Mouse (Mus musculus) mesoderm, embryonic 11.5 days (tissue): ENCODE data around the gene Kazald1.
"Not testable (repeated sequence)": the region's sequence is repeated elsewhere in the genome, so short reads cannot be mapped to it uniquely, and the experiment has no call there.

ENCODE experiments used
- DNase-seq: peaks from one replicate; pipeline ENCODE4 v3.0.0-alpha.2; 2012; ENCODE audit warnings: low read depth, low spot score

The Kazald1 gene

DNA sequence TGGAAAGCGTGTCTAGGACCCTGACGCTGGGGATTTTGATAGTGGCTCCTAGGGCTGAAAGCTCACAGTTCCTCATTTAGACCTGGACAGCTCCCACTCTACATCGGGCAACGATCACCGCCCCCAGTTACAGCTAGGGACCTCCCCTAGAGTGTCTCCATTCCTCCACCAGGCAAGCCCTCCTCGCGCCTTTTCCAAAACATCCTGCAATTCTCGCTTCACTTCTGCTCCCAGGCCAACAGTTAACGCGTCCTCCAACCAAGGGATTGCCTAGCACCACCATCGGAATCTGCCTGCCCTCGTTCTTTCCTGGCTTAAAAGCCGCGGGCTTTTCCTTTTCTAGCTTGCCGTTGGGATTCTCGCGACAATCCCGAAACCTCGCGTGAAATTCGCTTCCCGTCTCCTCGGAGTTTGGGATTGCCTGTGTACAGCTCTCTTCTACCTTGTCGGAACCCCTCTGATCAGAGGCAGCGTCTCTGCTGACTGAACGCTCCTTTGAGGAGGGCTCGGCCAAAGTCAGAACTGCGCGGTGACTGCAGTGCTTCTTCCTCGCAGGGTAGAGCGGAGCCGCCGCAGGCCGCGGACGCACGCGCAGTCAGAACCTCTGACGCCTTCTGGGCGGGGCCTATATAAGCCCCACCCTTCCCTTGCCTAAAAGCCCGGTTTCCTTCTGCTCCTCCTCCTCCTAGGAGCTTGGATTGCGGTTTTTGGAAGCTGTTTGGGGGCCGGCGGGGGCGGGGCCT lies at the start of gene Kazald1:
Gene Kazald1 (plus strand): TSS at position 662 of the 743 bp plus-strand sequence.
- peak; percentile 91 for DNase-seq

DNA sequence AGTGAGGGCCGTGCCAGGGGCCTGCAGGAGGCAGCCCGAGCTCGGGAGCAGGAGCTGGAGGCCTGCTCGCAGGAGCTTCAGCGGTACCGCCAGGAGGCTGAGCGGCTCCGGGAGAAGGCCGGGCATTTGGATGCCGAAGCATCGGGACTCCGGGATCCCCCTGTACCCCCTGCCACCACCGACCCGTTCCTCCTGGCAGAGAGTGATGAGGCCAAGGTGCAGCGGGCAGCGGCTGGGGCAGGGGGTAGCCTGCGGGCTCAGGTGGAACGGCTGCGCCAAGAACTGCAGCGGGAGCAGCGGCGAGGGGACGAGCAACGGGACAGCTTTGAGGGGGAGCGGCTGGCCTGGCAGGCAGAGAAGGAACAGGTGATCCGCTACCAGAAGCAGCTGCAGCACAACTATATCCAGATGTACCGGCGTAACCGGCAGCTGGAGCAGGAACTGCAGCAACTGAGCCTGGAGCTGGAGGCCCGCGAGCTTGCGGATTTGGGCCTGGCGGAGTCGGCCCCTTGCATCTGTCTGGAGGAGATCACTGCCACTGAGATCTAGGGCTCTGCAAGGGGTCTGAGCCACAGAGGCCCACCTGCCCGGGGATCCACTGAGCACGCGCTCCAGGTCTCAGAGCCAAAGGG lies 49.0 kb upstream of the Kazald1 start:
- DNase-seq: no peak

GRCm38 (mm10) chr19:45026958-45027670 lies 47.9 kb upstream of the Kazald1 start:
- DNase-seq: no peak

DNA sequence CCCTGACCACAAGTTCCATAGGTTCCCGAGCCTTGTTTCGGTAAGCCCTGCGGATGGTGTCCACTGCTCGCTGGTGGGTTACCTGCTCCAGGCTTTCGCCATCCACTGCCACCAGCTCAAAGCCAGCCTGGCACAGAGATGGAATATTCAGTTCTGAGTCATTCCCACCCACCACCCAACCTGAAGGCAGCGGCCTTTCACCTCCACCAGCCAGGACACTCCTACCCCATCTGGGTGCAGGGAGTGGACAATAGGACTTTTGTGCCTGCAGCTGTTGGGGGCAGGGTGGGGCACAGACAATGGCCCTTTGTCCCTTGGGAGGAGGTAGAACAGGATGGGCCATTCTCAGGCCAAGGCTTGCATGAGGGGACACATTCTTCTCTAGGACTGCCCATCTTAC lies 47.2 kb upstream of the Kazald1 start:
- DNase-seq: no peak

DNA sequence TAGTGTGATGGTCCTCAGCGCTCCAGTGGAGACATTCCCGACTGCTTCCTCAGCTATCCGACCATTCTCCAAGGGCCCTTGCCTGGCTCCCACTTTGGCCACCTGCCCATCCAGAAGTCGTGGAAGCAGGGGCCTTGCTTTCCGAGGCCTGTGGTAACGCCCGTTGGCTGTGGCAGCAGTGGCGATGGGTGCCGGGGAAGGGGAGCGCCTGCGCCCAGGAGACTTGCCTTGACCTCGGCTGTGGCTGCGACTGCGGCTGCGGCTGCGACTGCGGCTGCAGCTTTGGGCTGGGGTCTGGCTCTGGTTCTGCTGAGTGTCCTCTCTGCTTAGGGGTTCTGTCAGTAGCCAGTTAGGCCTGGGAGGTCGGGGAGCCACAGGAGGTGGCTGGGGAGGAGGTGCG lies 46.3 kb upstream of the Kazald1 start:
- DNase-seq: no peak

- DNase-seq: no peak
Measured at GRCm38 (mm10) chr19:45029571-45029970, 45.5 kb upstream of the Kazald1 start.

DNA sequence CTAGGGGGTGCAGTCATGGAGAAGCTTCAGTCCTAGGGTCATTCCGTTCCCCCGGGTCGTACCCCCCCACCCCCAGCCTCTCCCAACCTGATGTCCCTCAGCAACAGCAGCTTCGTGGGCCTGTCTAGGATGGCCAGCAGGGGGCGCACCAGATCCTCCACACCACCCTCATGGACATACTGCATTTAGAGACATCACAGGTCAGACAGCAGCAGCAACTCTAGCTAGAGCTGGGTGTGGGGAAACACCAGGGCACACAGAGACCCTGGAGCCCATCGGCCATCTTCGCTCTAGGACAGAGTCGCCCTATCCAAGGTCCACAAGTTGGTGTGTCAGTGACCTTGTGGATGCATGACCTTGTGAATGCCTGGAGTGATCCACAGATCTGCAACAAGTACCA lies 44.9 kb upstream of the Kazald1 start:
- peak; percentile 71 for DNase-seq

DNA sequence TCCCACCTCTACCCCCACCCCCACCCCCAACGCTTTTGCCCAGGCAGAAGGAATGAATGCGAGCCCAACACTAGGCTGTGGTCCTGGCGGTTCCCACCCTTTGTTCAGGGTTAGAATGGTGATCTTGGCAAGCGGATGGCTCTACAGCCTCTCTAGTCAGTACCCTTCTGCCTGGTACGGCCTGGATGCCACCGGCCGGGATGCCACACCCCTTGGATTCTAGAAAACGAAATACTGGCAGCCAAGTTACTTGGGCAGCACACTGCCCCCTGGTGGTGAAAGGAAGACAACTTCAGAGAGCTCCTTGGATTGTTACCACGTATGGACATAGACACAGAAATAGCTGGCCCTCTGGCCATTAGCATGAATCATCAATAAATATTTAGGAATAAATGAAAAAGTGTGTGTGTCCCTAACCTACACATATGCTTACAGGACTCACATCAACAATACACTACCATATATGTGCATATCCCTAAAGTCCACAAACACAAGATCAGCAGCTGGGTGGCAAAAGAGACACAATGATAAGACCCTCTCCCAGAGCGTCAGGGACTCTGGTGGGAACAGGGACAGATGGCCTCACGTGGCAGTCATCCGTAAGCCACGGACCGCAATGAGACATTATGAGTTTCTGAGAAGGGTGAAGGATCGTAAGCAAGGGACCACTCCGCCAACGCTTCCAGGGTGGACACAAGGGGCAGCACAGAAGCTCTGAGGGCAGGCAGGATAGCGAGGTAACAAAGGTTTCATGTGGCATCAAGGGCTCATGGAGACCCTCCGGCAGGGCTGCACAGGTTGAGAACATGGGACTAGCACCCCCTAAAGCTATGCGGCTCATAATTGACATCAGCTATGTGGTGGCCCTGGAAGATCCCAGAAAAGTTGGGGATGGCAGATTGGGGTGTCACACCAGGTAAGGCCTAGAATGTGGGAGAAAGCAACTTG lies 44.0 kb upstream of the Kazald1 start:
- DNase-seq: peak; percentile 92

- peak; percentile 85 for DNase-seq
Measured at GRCm38 (mm10) chr19:45031780-45032179, 43.3 kb upstream of the Kazald1 start.

- DNase-seq: no peak
Measured at GRCm38 (mm10) chr19:45032570-45033332, 42.3 kb upstream of the Kazald1 start.

GRCm38 (mm10) chr19:45036867-45037266 lies 38.2 kb upstream of the Kazald1 start:
- no peak for DNase-seq

- not testable (repeated sequence) for DNase-seq
Measured at GRCm38 (mm10) chr19:45038198-45038597, 36.8 kb upstream of the Kazald1 start.

DNA sequence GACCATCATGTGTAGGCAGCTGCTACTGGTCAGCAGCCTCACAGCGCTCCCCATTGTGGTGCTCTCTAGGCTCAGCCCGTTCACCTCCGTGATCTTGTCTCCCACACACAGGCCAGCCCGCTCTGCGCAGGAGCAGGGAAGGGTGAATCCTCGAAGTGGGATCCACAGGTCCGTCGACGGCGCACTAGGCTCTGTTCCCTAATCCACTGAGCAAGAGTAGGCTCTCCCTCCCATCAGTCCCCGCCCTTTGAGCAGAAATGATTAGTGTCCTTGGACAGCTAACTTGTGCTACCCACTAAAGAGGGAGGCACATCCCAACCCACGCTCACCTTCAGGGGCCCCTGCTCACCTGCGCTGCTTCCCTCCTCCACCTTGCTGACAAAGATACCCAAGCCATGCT lies 34.8 kb upstream of the Kazald1 start:
- no peak for DNase-seq

GRCm38 (mm10) chr19:45044389-45044927 lies 30.6 kb upstream of the Kazald1 start:
- no peak for DNase-seq

DNA sequence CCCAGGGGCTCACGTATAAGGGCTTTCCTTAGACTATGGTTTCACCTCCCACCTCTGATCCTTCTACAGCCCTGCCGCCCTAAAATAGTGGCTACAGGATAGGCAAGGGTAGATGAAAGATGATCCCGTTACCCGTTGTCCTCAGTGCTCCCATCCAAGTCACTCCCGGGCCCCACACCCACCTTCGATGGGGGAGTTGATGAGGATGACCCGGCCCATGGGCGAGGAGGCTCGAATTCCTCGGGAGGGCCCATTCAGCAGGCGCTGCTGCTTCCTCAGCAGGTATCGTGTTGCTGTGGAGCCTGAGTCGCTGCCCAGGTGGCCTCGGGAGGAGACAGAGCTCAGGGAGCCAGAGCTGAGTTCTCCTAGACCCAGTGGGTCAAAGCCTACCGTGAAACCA lies 29.8 kb upstream of the Kazald1 start:
- DNase-seq: no peak

GRCm38 (mm10) chr19:45045651-45046050 lies 29.4 kb upstream of the Kazald1 start, which contains the start of gene Pdzd7:
Gene Pdzd7 (minus strand): TSS chr19:45045717.
- DNase-seq: no peak

- DNase-seq: peak; percentile 63
Measured at GRCm38 (mm10) chr19:45046523-45047321, 28.3 kb upstream of the Kazald1 start.

DNA sequence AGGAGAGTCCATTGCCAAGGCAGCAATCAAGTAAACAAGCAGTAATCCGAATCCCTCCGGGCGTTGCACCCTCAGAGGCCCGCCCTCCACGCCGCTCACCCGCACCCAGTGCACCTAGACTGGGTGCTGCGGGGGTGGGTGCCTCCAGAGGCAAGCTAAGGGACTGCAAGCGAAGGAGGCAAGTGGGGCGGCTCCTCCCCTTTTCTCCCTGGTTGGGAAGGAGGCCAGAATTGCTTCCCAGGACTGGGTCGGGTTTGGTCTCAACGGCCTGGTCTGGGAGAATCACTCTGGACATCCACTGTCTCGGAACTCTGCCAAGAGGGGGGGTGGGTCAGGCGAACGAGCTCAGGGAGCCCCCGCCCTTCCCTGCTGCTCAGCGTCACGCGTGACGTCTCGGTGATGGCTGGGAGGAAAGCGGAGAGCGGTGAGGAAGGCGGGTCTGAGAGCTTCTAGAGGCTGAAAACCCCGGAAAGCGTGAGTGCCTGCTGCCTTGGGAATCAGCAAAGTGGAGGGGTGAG lies 27.6 kb upstream of the Kazald1 start, which contains the start of gene Sfxn3:
Gene Sfxn3 (plus strand): TSS at position 87 of the 518 bp plus-strand sequence.
- DNase-seq: peak; percentile 70
